Mouse (Mus musculus) kidney, adult 2 months (tissue): Measurements from ENCODE around the gene Map6d1. TPM values are rescaled to one million over a fixed set of nuclear protein-coding genes. Genes with fewer than 3 reads are reported as not detected.
A peak's percentile ranks its signal among the peaks of the same experiment; 100 is the strongest.

Source experiments
- DNase-seq: peaks from one replicate; pipeline ENCODE4 v3.0.0; 2021
- H3K27ac ChIP-seq: fragments of 200-500 bp; 2 replicates; pipeline ENCODE4 v1.5.1; 2012; ENCODE audit warnings: low read depth, low read length, control low read depth, inconsistent platforms; ENCODE audit not compliant: insufficient read depth
- H3K27me3 ChIP-seq: fragments of 200-500 bp; replicated peaks from 2 replicates; pipeline ENCODE4 v1.6.1; 2012; ENCODE audit warnings: mild to moderate bottlenecking, moderate library complexity, low read length, inconsistent platforms; ENCODE audit not compliant: control insufficient read depth, insufficient read depth
- H3K36me3 ChIP-seq: fragments of 200-500 bp; 2 replicates; pipeline ENCODE4 v1.6.1; 2012; ENCODE audit warnings: mild to moderate bottlenecking, moderate library complexity, low read length, inconsistent platforms; ENCODE audit not compliant: control insufficient read depth, insufficient read depth
- H3K4me1 ChIP-seq: fragments of 200-500 bp; 2 replicates; pipeline ENCODE4 v1.6.1; 2011; ENCODE audit warnings: low read length; ENCODE audit not compliant: control insufficient read depth, insufficient read depth
- H3K4me3 ChIP-seq: fragments of 200-500 bp; 2 replicates; pipeline ENCODE4 v1.5.1; 2011; ENCODE audit warnings: mild to moderate bottlenecking, low read depth, low read length, control low read depth; ENCODE audit not compliant: insufficient read depth
- CTCF ChIP-seq: fragments of 200-500 bp; conservative IDR thresholded peaks from 2 replicates; pipeline ENCODE4 v1.5.1; 2011; ENCODE audit warnings: low read depth, mild to moderate bottlenecking, control low read depth, low read length, moderate library complexity, mixed read lengths; ENCODE audit not compliant: insufficient read depth, insufficient read length
- POLR2A ChIP-seq: fragments of 200-500 bp; IDR thresholded peaks from one replicate; pipeline ENCODE4 v1.6.1; 2011; ENCODE audit warnings: low read depth, low read length, control low read depth
- WGBS: fragments of 180-500 bp; shearing (Covaris S2); methylation state at CpG from one replicate; pipeline ENCODE4 v1.1.7; 2018; 5-methylcytosine and 5-hydroxymethylcytosine counted together
- polyA plus RNA-seq: library from polyadenylated mRNA; depleted of rRNA; stranded (reverse); fragments of >200 nt; gene quantifications from 2 replicates; pipeline ENCODE4 v1.2.3, GENCODE M21; 2012

Map6d1 gene
- polyA plus RNA-seq, 1 experiment: 0.11 TPM

DNA sequence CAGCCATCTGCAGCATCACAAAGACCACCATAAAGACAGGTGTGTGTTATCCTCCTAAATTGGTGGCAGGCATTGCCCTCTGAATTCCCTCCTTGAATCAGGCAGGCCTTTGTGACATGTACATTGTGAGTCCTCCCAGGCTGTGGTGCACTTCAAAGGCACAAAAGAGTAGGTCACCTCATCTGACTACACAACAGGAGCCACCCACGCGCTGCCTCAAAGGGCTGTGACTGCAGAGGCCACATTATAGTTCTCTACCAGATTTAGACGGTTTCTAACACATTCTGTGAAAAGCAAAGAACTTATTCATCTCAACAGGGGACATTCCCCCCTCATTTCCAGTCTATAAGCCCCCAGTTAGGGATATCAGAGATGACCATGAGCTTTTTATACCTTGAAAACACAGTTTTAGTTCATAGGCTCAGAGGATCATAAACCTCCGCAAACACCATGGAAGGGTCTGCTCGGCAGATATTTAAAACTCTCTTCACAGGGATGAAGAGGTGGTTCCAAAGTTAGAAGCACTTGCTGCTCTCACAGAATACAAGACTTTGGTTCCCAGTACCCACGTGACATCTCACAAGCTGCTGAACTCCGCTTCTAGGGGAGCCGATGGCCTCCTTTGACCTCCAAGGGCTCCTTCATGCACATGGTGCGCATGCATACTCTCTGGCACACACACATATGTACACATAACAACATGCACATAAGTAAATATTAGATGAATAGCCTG is 7.5 kb upstream of the Map6d1 start:
- Histone ChIP-seq H3K27ac (no peak overlapping the region), H3K27me3 (no peaks in the 10 kb centered on the region), H3K4me1 (no peaks in the 10 kb centered on the region), H3K36me3 (no peaks in the 10 kb centered on the region), H3K4me3 (no peak overlapping the region)
- no peak for DNase-seq
- TF ChIP-seq POLR2A (no peak), CTCF (no peak)
- WGBS: 81% methylated on average over 9 of the region's 9 CpGs

- TF ChIP-seq POLR2A (no peak), CTCF (no peak)
- no peak overlapping the region for H3K27ac ChIP-seq
- H3K27me3 ChIP-seq: no peaks in the 10 kb centered on the region
- no peak for DNase-seq
- no peaks in the 10 kb centered on the region for H3K4me1 ChIP-seq
- no peaks in the 10 kb centered on the region for H3K36me3 ChIP-seq
- H3K4me3 ChIP-seq: no peak overlapping the region
Observed at GRCm38 (mm10) chr16:20247103-20247502, 5.9 kb upstream of the Map6d1 start.

DNA sequence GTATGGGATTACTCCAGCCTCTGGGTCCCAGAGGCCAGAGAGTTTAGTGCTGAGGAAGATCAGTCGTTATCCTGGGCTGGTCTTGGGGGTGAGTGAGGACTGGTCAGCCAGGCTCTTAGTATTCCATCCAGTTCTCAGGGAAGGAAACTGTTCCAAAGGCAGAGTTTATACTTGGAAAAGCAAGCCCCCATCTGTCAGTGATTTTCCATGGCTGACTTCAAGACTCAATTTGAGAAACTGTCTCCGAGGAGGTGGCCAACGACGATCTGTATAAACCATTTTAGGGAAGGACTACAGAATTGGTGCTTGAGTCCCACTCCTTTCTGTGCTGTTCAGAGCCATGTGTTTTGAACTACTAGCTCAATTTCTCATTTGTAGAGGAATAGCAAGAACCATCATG is 2.5 kb downstream of the Map6d1 start:
- DNase-seq: no peak
- no peaks in the 10 kb centered on the region for H3K36me3 ChIP-seq
- H3K27ac ChIP-seq: no peak overlapping the region
- no peak overlapping the region for H3K4me3 ChIP-seq
- WGBS: 89% methylated on average over 4 of the region's 4 CpGs
- no peaks in the 10 kb centered on the region for H3K27me3 ChIP-seq
- H3K4me1 ChIP-seq: no peaks in the 10 kb centered on the region
- no peak for TF ChIP-seq CTCF
- no peak for TF ChIP-seq POLR2A

DNA sequence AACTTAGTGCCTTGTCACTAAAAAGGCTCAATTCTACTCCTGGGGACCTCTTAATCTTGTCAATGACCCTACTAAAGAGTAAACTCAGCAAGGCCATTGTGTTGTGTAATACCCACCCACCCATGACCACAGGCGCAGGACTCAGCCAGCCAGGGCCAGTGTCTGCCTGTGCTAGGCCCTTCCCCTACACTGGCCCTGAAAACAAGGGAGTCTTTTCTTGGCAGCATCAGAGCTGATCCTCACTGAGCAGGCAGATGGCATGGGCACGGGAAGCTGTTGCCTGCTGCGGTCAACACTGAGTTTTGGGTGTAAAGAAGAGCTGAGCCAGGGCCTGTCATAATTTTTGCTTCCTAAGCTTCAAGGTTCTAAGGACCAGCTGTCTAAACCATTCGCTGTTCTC is 3.7 kb downstream of the Map6d1 start:
- H3K4me3 ChIP-seq: no peak overlapping the region
- H3K4me1 ChIP-seq: no peaks in the 10 kb centered on the region
- DNase-seq: peak; percentile 7
- H3K27ac ChIP-seq: no peak overlapping the region
- no peaks in the 10 kb centered on the region for H3K36me3 ChIP-seq
- no peaks in the 10 kb centered on the region for H3K27me3 ChIP-seq
- TF ChIP-seq CTCF (no peak), POLR2A (no peak)
- WGBS: 51% methylated on average over 4 of the region's 4 CpGs

- TF ChIP-seq POLR2A (no peak), CTCF (no peak)
- WGBS: 45% methylated on average over 4 of the region's 4 CpGs
- DNase-seq: no peak
- H3K36me3 ChIP-seq: no peaks in the 10 kb centered on the region
- no peak overlapping the region for H3K27ac ChIP-seq
- no peaks in the 10 kb centered on the region for H3K27me3 ChIP-seq
- no peaks in the 10 kb centered on the region for H3K4me1 ChIP-seq
- no peak overlapping the region for H3K4me3 ChIP-seq
Observed at GRCm38 (mm10) chr16:20234406-20234805, 6.8 kb downstream of the Map6d1 start.

DNA sequence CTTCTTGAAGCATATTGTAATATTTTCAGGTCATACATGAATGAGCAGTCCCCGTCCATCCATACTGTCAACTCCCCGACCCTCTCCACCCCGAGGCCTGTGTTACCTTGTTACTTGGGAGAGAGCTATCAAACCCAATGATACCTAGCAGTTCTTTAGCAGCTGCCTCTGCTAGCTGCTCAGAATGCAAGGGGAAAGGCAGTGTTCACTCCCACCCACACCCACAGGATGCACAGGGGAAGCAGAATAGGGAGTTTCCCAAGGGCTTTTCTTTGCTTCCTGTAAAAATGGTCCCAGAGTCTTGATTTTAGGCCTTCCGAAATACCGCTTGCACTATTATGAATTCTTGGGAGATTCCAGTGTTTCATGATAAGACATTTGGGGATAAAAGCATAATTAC is 13.0 kb downstream of the Map6d1 start:
- no peak for DNase-seq
- TF ChIP-seq CTCF (no peak), POLR2A (no peak)
- Histone ChIP-seq H3K27me3 (no peaks in the 10 kb centered on the region), H3K4me1 (no peaks in the 10 kb centered on the region), H3K4me3 (no peak overlapping the region), H3K36me3 (peaks cover 4% of the 10 kb centered on the region), H3K27ac (no peak overlapping the region)
- WGBS: 89% methylated on average over 5 of the region's 5 CpGs

DNA sequence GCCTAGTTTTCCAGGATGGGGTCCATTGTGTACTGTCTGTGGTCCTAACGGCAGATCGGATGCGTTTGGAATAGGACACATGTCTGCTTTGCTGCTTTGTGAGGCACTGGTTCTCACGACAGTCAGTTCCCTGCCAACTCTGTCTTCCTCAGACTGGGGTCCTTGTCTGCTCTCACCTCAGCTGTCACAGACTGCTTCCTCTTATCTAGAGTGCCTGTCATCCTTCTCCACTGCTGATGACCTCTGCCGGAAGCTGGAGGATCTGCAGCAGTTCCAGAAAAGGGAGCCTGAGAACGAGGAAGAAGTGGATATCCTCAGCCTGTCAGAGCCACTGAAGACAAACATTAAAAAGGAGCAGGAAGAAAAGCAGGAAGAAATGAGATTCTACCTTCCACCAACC is 13.7 kb downstream of the Map6d1 start:
- Histone ChIP-seq H3K36me3 (peaks cover 4% of the 10 kb centered on the region), H3K4me1 (no peaks in the 10 kb centered on the region), H3K4me3 (no peak overlapping the region), H3K27ac (no peak overlapping the region), H3K27me3 (no peaks in the 10 kb centered on the region)
- TF ChIP-seq POLR2A (no peak), CTCF (no peak)
- WGBS: 73% methylated on average over 6 of the region's 6 CpGs
- DNase-seq: no peak
